Mouse (Mus musculus) limb, embryonic 12.5 days (tissue): ENCODE measurements around the gene Gm13420. TPM values are rescaled to one million over a fixed set of nuclear protein-coding genes. Genes with fewer than 3 reads are reported as not detected.
"Not testable (repeated sequence)": the region's sequence is repeated elsewhere in the genome, so short reads cannot be mapped to it uniquely, and the experiment has no call there.

Experiments used
- ATAC-seq: fragments of 200-750 bp; cut with Nextera tagmentation; 2 replicates; pipeline ENCODE4 v1.8.0; 2017; ENCODE audit warnings: low read depth, moderate TSS enrichment; ENCODE audit not compliant: insufficient number of reproducible peaks, insufficient read depth, low FRiP score, low TSS enrichment
- H3K27ac ChIP-seq: fragments of 300-500 bp; sonication (generic); 2 replicates; pipeline ENCODE4 v1.5.1; 2016; ENCODE audit warnings: mild to moderate bottlenecking, moderate library complexity
- H3K27me3 ChIP-seq: fragments of 300-500 bp; sonication (generic); 2 replicates; pipeline ENCODE4 v1.6.1; 2016; ENCODE audit warnings: mild to moderate bottlenecking, moderate library complexity
- H3K36me3 ChIP-seq: fragments of 300-500 bp; sonication (generic); 2 replicates; pipeline ENCODE4 v1.6.1; 2016; ENCODE audit warnings: mild to moderate bottlenecking, moderate library complexity
- H3K4me1 ChIP-seq: fragments of 300-500 bp; sonication (generic); replicated peaks from 2 replicates; pipeline ENCODE4 v1.6.1; 2016
- H3K4me2 ChIP-seq: fragments of 300-500 bp; sonication (generic); 2 replicates; pipeline ENCODE4 v1.6.1; 2016; ENCODE audit warnings: mild to moderate bottlenecking, moderate library complexity
- H3K4me3 ChIP-seq: fragments of 300-500 bp; sonication (generic); replicated peaks from 2 replicates; pipeline ENCODE4 v1.5.1; 2016; ENCODE audit warnings: mild to moderate bottlenecking
- H3K9ac ChIP-seq: fragments of 300-500 bp; sonication (generic); replicated peaks from 2 replicates; pipeline ENCODE4 v1.6.1; 2016; ENCODE audit warnings: mild to moderate bottlenecking, moderate library complexity
- H3K9me3 ChIP-seq: fragments of 300-500 bp; sonication (generic); 2 replicates; pipeline ENCODE4 v1.6.1; 2016; ENCODE audit warnings: mild to moderate bottlenecking, moderate library complexity
- WGBS: fragments of 180-500 bp; shearing (Covaris S2); methylation state at CpG from one replicate; pipeline ENCODE4 v1.1.7; 2016; 5-methylcytosine and 5-hydroxymethylcytosine counted together
- polyA plus RNA-seq: library from polyadenylated mRNA; unstranded; fragments of >200 nt; fragmentation: Nextera tagmentation; extraction: Ambion mirVana; gene quantifications from 2 replicates; pipeline ENCODE4 v1.2.1, GENCODE M21; 2016

Gm13420 gene
- polyA plus RNA-seq, result 0.19 TPM in 1 of 2 replicates, not detected in the other

DNA sequence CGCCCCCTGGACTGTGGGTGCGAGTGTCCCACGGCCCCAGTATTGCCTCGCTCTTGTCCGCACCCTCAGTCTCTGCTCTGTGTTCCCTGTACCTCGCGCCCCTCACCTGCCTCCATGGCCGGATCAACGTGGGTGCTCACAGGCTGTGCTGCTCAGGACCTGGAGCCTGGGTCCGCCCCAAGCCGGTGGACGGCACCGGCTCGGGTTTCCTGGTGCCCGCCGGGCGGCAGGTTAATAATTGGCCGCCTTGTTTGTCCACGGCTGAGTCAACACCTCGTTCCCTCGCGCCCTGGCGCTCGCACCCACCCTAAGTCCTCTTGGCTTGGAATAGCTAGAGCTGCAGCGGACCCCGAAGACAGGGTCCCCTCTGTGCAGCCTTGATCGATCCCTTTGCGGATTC lies at the start of gene Gm13420:
TSS of gene Gm13420 (minus strand) at position 189 of the 400 bp plus-strand sequence.
- peaks cover 9% of the 10 kb centered on the region; the same call in 1 of the 2 replicates for H3K9me3 ChIP-seq
- H3K4me2 ChIP-seq, result peak within 1 kb of the TSS; percentile 44
- 9% methylated on average over 28 of the region's 28 CpGs for WGBS
- H3K4me3 ChIP-seq, result peak within 1 kb of the TSS; percentile 19; the same call in 1 of the 2 replicates
- H3K9ac ChIP-seq, result 0 out of 2 replicates have a peak within 1 kb of the TSS, but pooled peaks have one; percentile 34
- no peak within 1 kb of the TSS for H3K27ac ChIP-seq
- ATAC-seq, result no peak
- H3K4me1 ChIP-seq, result peaks cover 16% of the 10 kb centered on the region
- H3K36me3 ChIP-seq, result no peaks in the 10 kb centered on the region
- peaks cover 76% of the 10 kb centered on the region for H3K27me3 ChIP-seq

DNA sequence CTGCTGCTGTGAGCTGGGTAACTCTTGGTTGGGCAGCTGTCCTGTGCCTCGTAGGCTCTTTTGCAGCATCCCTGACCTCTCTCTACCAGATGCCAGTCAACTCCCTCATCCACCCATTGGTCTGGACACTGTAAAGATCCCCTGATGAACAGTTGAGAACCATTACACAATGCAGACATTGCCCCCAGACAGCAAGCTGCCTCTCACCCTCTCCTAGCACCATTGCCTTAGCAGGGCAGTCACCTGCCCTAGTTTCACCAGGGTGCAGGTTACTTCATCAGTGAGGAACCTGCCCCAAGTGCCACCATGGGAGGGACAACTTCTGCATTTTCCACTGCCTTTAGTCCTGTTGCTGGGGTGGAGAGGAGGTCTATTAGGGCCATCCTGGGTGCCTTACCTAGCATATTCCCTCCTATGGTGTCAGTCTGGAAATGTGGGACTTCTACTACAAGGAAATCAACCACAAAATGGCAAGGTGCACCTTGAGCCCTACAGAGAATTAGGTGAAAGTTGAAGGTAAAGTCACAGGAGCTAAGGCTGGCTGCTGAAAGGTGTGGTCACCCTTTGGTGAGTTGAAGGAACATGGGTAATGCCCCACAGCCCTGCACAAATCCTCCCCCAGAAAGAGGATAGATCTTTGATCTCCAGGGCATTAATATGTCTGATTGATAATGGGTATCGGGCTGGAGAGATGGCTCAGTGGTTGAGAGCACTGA lies 41.4 kb upstream of the Gm13420 start:
- Histone ChIP-seq H3K4me2 (no peak overlapping the region), H3K27ac (no peak overlapping the region), H3K4me3 (no peak overlapping the region), H3K36me3 (peaks cover 61% of the 10 kb centered on the region), H3K27me3 (no peaks in the 10 kb centered on the region), H3K4me1 (peaks cover 7% of the 10 kb centered on the region), H3K9ac (no peak overlapping the region), H3K9me3 (no peaks in the 10 kb centered on the region)
- no peak for ATAC-seq
- 93% methylated on average over 2 of the region's 2 CpGs for WGBS

DNA sequence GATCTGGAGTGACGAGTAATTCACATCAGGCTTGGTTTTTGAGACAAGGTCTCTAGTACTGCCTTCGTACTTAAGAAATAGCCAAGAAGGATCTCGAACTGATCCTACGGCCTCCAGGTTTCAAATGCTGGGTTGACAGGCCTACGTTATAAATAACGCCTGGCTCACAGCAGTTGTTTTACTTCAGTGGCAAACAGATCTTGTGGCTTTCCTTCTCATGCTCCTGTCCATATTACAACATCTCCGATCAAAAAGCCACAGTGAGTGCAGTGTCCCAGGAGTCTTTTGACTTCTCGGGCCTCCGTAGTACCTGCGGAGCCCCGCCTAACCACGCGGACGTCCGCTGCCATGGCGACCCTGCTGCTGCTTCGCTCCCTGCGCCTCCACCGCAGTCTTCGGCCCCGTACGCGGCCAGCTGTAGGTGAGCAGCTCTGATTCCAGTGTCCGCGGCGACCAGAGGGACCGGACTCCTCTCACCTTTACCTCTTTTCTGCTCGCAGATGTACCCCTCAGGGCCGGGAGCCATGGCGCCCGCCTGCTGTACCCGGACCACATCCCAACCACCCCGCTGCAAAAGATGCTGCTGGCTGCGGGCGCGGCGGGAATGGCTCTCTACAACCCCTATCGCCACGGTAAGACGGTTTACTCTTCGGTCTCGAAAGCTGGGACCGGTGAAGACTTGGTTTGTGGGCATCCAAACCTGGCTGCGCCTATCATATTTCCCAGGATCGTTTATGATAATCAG lies 36.6 kb upstream of the Gm13420 start, which contains the start of gene Trub2:
TSS of gene Trub2 (minus strand) at position 566 of the 745 bp plus-strand sequence.
- H3K4me2 ChIP-seq, result peak within 1 kb of the TSS; percentile 83
- WGBS, result under 1% methylated on average over 45 of the region's 45 CpGs
- H3K9ac ChIP-seq, result peak within 1 kb of the TSS; percentile 75
- H3K9me3 ChIP-seq, result no peaks in the 10 kb centered on the region
- peaks cover 62% of the 10 kb centered on the region for H3K36me3 ChIP-seq
- H3K4me1 ChIP-seq, result peaks cover 15% of the 10 kb centered on the region
- ATAC-seq, result peak; percentile 75
- H3K4me3 ChIP-seq, result peak within 1 kb of the TSS; percentile 81
- no peaks in the 10 kb centered on the region for H3K27me3 ChIP-seq
- H3K27ac ChIP-seq, result peak within 1 kb of the TSS; percentile 36; the same call in 1 of the 2 replicates

DNA sequence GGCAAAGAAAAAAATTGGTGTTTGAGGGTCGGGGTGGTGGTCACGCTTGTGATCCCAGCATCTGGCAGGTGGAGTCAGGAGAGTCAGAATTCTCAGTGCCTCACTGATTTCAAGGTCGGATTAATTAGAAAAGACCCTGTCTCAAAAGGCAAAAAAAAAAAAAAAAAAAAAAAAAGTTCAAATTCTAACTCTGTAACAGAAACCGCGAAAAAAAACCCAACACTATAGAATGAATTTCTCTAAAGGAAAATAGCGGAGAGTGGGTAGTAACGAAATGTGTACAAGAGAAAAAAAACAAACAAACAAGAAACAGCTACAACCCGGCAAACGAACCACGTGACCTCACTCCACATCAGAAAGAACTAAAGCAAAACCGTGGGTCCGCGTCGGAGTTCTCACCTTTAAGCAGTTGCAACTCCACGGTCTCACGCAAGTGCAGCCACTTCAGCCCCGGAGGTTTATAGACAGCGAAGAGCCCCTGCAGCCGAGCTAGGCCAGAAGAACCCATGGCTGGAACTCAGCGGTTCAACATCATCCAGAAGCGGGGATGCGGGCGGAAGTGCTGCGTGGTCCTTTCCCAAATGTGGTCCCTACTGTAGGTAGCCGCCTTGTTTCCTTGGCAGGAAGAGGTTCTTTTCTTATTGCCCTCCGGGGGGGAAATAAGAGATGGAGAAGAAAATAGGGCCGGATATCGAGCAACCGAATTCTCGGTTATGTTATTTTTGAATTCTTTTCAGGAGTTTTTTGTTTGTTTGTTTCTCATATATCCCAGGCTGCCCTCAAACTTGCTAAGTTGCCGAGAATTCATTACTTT lies 35.8 kb upstream of the Gm13420 start, which contains the start of gene Coq4:
TSS of gene Coq4 (plus strand) at position 390 of the 814 bp plus-strand sequence.
- Histone ChIP-seq H3K4me3 (peak within 1 kb of the TSS; percentile 81), H3K4me1 (peaks cover 15% of the 10 kb centered on the region), H3K4me2 (peak within 1 kb of the TSS; percentile 83), H3K9me3 (0 out of 2 replicates have a peak, but pooled peaks cover under 1% of the 10 kb centered on the region), H3K36me3 (peaks cover 62% of the 10 kb centered on the region), H3K9ac (peak within 1 kb of the TSS; percentile 75), H3K27me3 (no peaks in the 10 kb centered on the region), H3K27ac (peak within 1 kb of the TSS; percentile 36; the same call in 1 of the 2 replicates)
- peak; percentile 71; the same call in 1 of the 2 replicates for ATAC-seq
- WGBS, result 2% methylated on average over 31 of the region's 31 CpGs

DNA sequence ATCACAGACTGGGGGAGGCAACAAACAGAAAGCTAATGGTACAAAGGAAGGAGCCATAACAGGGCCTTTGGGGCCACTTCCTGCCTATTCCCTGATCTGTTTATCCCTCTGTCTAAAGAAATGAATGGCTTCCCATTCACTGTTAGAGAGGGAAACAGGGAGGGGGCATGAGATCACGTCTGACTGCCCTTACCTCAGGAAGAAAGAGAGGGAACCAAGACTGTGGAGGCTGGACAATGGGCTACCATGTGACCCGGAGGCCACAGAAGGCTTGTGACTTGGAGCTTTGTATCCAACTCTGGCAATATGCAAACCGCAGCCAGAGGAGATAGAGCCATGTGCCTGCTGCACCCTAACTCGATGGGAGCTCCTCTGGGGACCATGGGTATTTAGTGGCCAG lies 32.8 kb upstream of the Gm13420 start:
- no peak overlapping the region for H3K9ac ChIP-seq
- no peak for ATAC-seq
- peaks cover 69% of the 10 kb centered on the region for H3K36me3 ChIP-seq
- H3K9me3 ChIP-seq, result peaks cover 11% of the 10 kb centered on the region; the same call in 1 of the 2 replicates
- no peak overlapping the region for H3K4me3 ChIP-seq
- H3K4me1 ChIP-seq, result peaks cover 15% of the 10 kb centered on the region
- no peaks in the 10 kb centered on the region for H3K27me3 ChIP-seq
- WGBS, result 87% methylated on average over 4 of the region's 4 CpGs
- no peak overlapping the region for H3K4me2 ChIP-seq
- H3K27ac ChIP-seq, result no peak overlapping the region

DNA sequence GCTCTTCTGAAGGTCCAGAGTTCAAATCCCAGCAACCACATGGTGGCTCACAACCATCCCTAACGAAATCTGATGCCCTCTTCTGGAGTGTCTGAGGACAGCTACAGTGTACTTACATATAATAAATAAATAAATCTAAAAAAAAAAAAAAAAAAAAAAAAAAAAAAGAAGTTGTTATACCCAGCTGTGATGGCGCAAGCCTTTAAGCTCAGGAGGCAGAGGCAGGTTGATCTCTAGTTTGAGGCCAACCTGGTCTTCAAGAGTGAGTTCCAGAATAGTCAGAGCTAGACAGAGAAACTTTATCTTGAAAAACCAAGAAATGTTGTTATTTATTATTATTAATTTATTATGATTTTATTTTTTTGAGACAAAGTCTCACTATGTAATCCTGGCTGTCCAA lies 29.8 kb upstream of the Gm13420 start:
- Histone ChIP-seq H3K36me3 (peaks cover 97% of the 10 kb centered on the region), H3K9me3 (peaks cover 11% of the 10 kb centered on the region; the same call in 1 of the 2 replicates)
- H3K4me2 ChIP-seq, H3K27me3 ChIP-seq, H3K9ac ChIP-seq, ATAC-seq, H3K4me1 ChIP-seq, H3K27ac ChIP-seq, H3K4me3 ChIP-seq: not testable (repeated sequence)
- WGBS, result 97% methylated on average over 2 of the region's 2 CpGs

DNA sequence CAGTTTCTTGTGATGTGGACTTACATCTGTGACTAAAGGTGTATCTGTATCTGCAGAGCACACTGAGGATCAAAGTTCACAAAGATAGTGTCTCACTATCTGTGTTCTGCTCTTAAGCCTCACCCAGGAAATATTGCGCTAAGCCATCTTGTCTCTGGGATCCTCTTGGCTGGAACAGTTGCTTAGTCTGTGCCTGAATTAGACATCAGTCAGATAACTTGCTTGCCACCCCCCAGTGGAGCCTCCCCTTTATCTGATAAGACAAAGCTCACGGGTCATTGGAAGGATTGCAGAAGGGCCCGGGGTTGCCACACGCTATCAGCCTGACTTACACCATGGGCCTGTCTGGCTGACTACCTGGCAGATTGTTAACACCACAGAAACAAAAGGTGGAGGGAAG lies 21.8 kb upstream of the Gm13420 start:
- H3K36me3 ChIP-seq, result peaks cover 44% of the 10 kb centered on the region
- H3K4me1 ChIP-seq, result no peaks in the 10 kb centered on the region
- H3K9ac ChIP-seq, result no peak overlapping the region
- H3K27ac ChIP-seq, result no peak overlapping the region
- 0 out of 2 replicates have a peak, but pooled peaks cover 2% of the 10 kb centered on the region for H3K9me3 ChIP-seq
- no peak for ATAC-seq
- WGBS, result 95% methylated on average over 4 of the region's 4 CpGs
- H3K27me3 ChIP-seq, result no peaks in the 10 kb centered on the region
- no peak overlapping the region for H3K4me3 ChIP-seq
- H3K4me2 ChIP-seq, result no peak overlapping the region

DNA sequence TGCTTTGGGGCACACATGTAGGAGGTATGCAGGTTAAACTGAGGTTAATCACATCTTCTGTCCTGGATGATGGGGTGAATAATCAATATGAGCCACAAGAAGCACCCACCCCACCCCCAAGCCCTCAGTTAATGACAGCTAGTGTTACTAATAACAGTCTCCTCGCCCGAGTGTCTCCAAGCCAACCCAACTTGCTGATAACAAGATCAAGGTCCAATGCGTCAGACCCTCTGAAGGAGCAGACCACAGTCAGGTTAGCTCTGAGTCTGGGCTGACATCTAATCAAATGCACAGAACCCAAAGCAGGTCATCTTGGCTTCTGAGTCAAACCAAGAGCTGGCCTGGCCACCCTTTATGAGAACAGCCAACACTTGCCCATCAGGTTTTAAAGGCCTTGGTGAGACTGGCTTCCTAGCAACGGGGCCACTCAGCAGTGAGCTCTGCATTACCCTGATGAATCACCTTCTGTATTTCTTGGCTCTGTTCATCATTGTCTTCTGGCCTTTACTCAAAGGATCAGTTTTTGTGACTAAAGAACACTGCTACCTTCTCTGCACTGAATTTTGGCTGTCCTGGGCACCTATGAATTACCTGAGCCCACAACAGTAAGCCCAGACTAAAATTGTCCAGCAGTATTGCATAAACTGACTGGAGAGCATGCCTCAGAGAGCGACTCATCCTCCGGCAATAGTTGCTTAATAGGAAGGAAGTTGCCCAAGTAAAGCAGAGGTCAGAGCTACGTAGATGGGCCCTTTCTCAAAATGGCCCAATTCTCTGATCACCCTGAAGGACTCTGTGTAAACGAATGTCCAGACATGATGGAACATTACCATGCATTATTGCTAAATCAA lies 20.4 kb upstream of the Gm13420 start:
- H3K27me3 ChIP-seq, result no peaks in the 10 kb centered on the region
- no peak overlapping the region for H3K9ac ChIP-seq
- 0 out of 2 replicates have a peak, but pooled peaks cover 2% of the 10 kb centered on the region for H3K9me3 ChIP-seq
- no peak for ATAC-seq
- no peak overlapping the region for H3K27ac ChIP-seq
- 87% methylated on average over 8 of the region's 8 CpGs for WGBS
- no peak overlapping the region for H3K4me3 ChIP-seq
- peaks cover 29% of the 10 kb centered on the region for H3K36me3 ChIP-seq
- no peaks in the 10 kb centered on the region for H3K4me1 ChIP-seq
- H3K4me2 ChIP-seq, result no peak overlapping the region

DNA sequence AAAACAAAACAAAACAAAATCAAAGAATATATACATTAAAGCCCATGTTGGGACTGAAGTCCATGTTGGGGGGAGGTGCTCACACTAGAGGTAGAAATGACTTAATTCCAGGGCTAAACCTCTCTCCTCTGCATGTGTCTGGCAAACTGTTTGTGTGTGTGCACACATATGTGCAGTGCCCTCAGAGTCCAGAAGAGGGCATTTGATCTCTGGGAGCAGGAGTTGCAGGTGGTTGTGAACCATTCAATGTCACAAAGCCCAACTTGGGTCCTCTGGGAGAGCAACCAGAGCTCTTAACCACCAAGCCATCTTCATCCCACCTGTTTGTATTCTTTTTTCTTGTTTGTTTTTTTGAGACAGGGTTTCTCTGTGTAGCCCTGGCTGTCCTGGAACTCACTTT lies 18.7 kb upstream of the Gm13420 start:
- no peak overlapping the region for H3K4me2 ChIP-seq
- no peak for ATAC-seq
- H3K9me3 ChIP-seq, result 0 out of 2 replicates have a peak, but pooled peaks cover 2% of the 10 kb centered on the region
- H3K4me3 ChIP-seq, result no peak overlapping the region
- H3K27me3 ChIP-seq, result no peaks in the 10 kb centered on the region
- no peaks in the 10 kb centered on the region for H3K4me1 ChIP-seq
- H3K9ac ChIP-seq, result no peak overlapping the region
- no peak overlapping the region for H3K27ac ChIP-seq
- H3K36me3 ChIP-seq, result peaks cover 17% of the 10 kb centered on the region

DNA sequence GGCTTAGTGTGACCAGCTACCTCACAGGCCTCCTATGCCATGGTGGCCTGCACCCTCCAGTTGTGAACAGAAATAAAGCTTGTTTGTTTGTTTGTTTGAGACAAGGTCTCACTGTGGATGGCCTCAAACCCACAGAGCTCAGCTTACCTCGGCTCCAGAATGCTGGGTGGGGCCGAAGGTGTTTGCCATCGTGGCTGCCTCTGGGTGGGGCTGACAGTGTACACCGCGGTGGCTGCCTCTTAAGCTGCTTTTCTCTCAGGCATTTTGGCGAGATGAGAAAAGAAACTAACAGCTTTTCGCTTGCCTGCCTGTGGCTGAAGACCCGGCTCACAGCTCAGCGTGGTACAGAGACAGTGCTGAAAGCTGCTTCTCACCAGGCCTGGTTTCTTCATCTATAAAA lies 17.4 kb upstream of the Gm13420 start:
- Histone ChIP-seq H3K4me2 (no peak overlapping the region), H3K4me1 (no peaks in the 10 kb centered on the region), H3K9ac (no peak overlapping the region), H3K9me3 (0 out of 2 replicates have a peak, but pooled peaks cover 2% of the 10 kb centered on the region), H3K36me3 (peaks cover 11% of the 10 kb centered on the region; the same call in 1 of the 2 replicates), H3K4me3 (no peak overlapping the region), H3K27ac (no peak overlapping the region), H3K27me3 (no peaks in the 10 kb centered on the region)
- ATAC-seq, result no peak
- 66% methylated on average over 9 of the region's 9 CpGs for WGBS
